Mouse (Mus musculus): ENCODE results near the gene Aqp7. TPM values are rescaled to one million over a fixed set of nuclear protein-coding genes. Genes with fewer than 3 reads are reported as not detected.
A peak's percentile ranks its signal among the peaks of the same experiment; 100 is the strongest.

Gene Aqp7
- polyA plus RNA-seq, 1 experiment, result not detected

GRCm38 (mm10) chr4:41037942-41038341 is 10.0 kb downstream of the Aqp7 start:
- Histone ChIP-seq H3K4me3 (ENCODE audit: insufficient read depth, poor library complexity, severe bottlenecking) (no peak overlapping the region), H3K79me2 (ENCODE audit: control insufficient read depth, insufficient read depth) (no peaks in the 10 kb centered on the region), H3K36me3 (ENCODE audit: control insufficient read depth, insufficient read depth) (no peaks in the 10 kb centered on the region), H3K27me3 (ENCODE audit: control insufficient read depth, insufficient read depth, insufficient read length) (no peaks in the 10 kb centered on the region), H3ac (ENCODE audit: control insufficient read depth, insufficient read length, low read depth) (no peak overlapping the region), H3K79me3 (ENCODE audit: low read depth) (no peaks in the 10 kb centered on the region)
- TF ChIP-seq USF1 (IDR thresholded peaks at IDR 0.05; ENCODE audit: low read depth), result no peak
- TF ChIP-seq CEBPB (IDR thresholded peaks at IDR 0.05; ENCODE audit: low read depth), result no peak
- TF ChIP-seq CTCF (IDR thresholded peaks at IDR 0.05; ENCODE audit: control insufficient read depth, insufficient read depth, insufficient read length), result no peak
- TF ChIP-seq MAX (IDR thresholded peaks at IDR 0.05), result no peak
- no peak for TF ChIP-seq MYOD1 (IDR thresholded peaks at IDR 0.05; ENCODE audit: control insufficient read depth, insufficient read length, low read depth)
- TF ChIP-seq MYOG (IDR thresholded peaks at IDR 0.05; ENCODE audit: control insufficient read depth, extremely low read depth, insufficient read length), result no peak
- TF ChIP-seq FOSL1 (IDR thresholded peaks at IDR 0.05; ENCODE audit: insufficient read depth, low read length, poor library complexity, severe bottlenecking), result no peak

GRCm38 (mm10) chr4:41031242-41031641 is 16.7 kb downstream of the Aqp7 start:
- Histone ChIP-seq H3K79me3 (ENCODE audit: low read depth) (no peaks in the 10 kb centered on the region), H3K27me3 (ENCODE audit: control insufficient read depth, insufficient read depth, insufficient read length) (no peaks in the 10 kb centered on the region), H3ac (ENCODE audit: control insufficient read depth, insufficient read length, low read depth) (no peak overlapping the region), H3K79me2 (ENCODE audit: control insufficient read depth, insufficient read depth) (no peaks in the 10 kb centered on the region), H3K4me3 (ENCODE audit: insufficient read depth, poor library complexity, severe bottlenecking) (no peak overlapping the region), H3K36me3 (ENCODE audit: control insufficient read depth, insufficient read depth) (peaks cover 4% of the 10 kb centered on the region)
- TF ChIP-seq MYOG (IDR thresholded peaks at IDR 0.05; ENCODE audit: control insufficient read depth, extremely low read depth, insufficient read length), result no peak
- TF ChIP-seq USF1 (IDR thresholded peaks at IDR 0.05; ENCODE audit: low read depth), result no peak
- no peak for TF ChIP-seq CEBPB (IDR thresholded peaks at IDR 0.05; ENCODE audit: low read depth)
- TF ChIP-seq MYOD1 (IDR thresholded peaks at IDR 0.05; ENCODE audit: control insufficient read depth, insufficient read length, low read depth), result no peak
- TF ChIP-seq MAX (IDR thresholded peaks at IDR 0.05), result no peak
- TF ChIP-seq CTCF (IDR thresholded peaks at IDR 0.05; ENCODE audit: control insufficient read depth, insufficient read depth, insufficient read length), result no peak

GRCm38 (mm10) chr4:41029372-41029771 is 18.6 kb downstream of the Aqp7 start:
- Histone ChIP-seq H3K27me3 (ENCODE audit: control insufficient read depth, insufficient read depth, insufficient read length) (no peaks in the 10 kb centered on the region), H3K36me3 (ENCODE audit: control insufficient read depth, insufficient read depth) (peaks cover 4% of the 10 kb centered on the region), H3K79me3 (ENCODE audit: low read depth) (no peaks in the 10 kb centered on the region), H3ac (ENCODE audit: control insufficient read depth, insufficient read length, low read depth) (no peak overlapping the region), H3K79me2 (ENCODE audit: control insufficient read depth, insufficient read depth) (no peaks in the 10 kb centered on the region), H3K4me3 (ENCODE audit: insufficient read depth, poor library complexity, severe bottlenecking) (no peak overlapping the region)
- TF ChIP-seq FOSL1 (IDR thresholded peaks at IDR 0.05; ENCODE audit: insufficient read depth, low read length, poor library complexity, severe bottlenecking), result no peak

- Histone ChIP-seq H3K79me2 (ENCODE audit: control insufficient read depth, insufficient read depth) (no peaks in the 10 kb centered on the region), H3K27me3 (ENCODE audit: control insufficient read depth, insufficient read depth, insufficient read length) (no peaks in the 10 kb centered on the region), H3K36me3 (ENCODE audit: control insufficient read depth, insufficient read depth) (peaks cover 11% of the 10 kb centered on the region), H3ac (ENCODE audit: control insufficient read depth, insufficient read length, low read depth) (no peak overlapping the region), H3K4me3 (ENCODE audit: insufficient read depth, poor library complexity, severe bottlenecking) (no peak overlapping the region), H3K79me3 (ENCODE audit: low read depth) (no peaks in the 10 kb centered on the region)
- TF ChIP-seq CEBPB (IDR thresholded peaks at IDR 0.05; ENCODE audit: low read depth) (no peak), MAX (IDR thresholded peaks at IDR 0.05) (no peak), USF1 (IDR thresholded peaks at IDR 0.05; ENCODE audit: low read depth) (no peak), MYOD1 (IDR thresholded peaks at IDR 0.05; ENCODE audit: control insufficient read depth, insufficient read length, low read depth) (no peak), CTCF (IDR thresholded peaks at IDR 0.05; ENCODE audit: control insufficient read depth, insufficient read depth, insufficient read length) (no peak), FOSL1 (IDR thresholded peaks at IDR 0.05; ENCODE audit: insufficient read depth, low read length, poor library complexity, severe bottlenecking) (no peak), MYOG (IDR thresholded peaks at IDR 0.05; ENCODE audit: control insufficient read depth, extremely low read depth, insufficient read length) (no peak)
These were observed 19.7 kb downstream of the Aqp7 start for GRCm38 (mm10) chr4:41028272-41028671.

GRCm38 (mm10) chr4:41027872-41028271 is 20.1 kb downstream of the Aqp7 start:
- Histone ChIP-seq H3K27me3 (ENCODE audit: control insufficient read depth, insufficient read depth, insufficient read length) (no peaks in the 10 kb centered on the region), H3K79me3 (ENCODE audit: low read depth) (no peaks in the 10 kb centered on the region), H3K4me3 (ENCODE audit: insufficient read depth, poor library complexity, severe bottlenecking) (no peak overlapping the region), H3K36me3 (ENCODE audit: control insufficient read depth, insufficient read depth) (peaks cover 15% of the 10 kb centered on the region), H3ac (ENCODE audit: control insufficient read depth, insufficient read length, low read depth) (no peak overlapping the region), H3K79me2 (ENCODE audit: control insufficient read depth, insufficient read depth) (no peaks in the 10 kb centered on the region)
- TF ChIP-seq USF1 (IDR thresholded peaks at IDR 0.05; ENCODE audit: low read depth) (no peak), CTCF (IDR thresholded peaks at IDR 0.05; ENCODE audit: control insufficient read depth, insufficient read depth, insufficient read length) (no peak), MYOG (IDR thresholded peaks at IDR 0.05; ENCODE audit: control insufficient read depth, extremely low read depth, insufficient read length) (no peak), MAX (IDR thresholded peaks at IDR 0.05) (no peak), FOSL1 (IDR thresholded peaks at IDR 0.05; ENCODE audit: insufficient read depth, low read length, poor library complexity, severe bottlenecking) (no peak), CEBPB (IDR thresholded peaks at IDR 0.05; ENCODE audit: low read depth) (no peak), MYOD1 (IDR thresholded peaks at IDR 0.05; ENCODE audit: control insufficient read depth, insufficient read length, low read depth) (no peak)

- no peaks in the 10 kb centered on the region for H3K79me3 ChIP-seq (ENCODE audit: low read depth)
- TF ChIP-seq MYOD1 (IDR thresholded peaks at IDR 0.05; ENCODE audit: control insufficient read depth, insufficient read length, low read depth), result peak; percentile 2
- TF ChIP-seq MAX (IDR thresholded peaks at IDR 0.05), result no peak
- no peaks in the 10 kb centered on the region for H3K79me2 ChIP-seq (ENCODE audit: control insufficient read depth, insufficient read depth)
- H3K4me3 ChIP-seq (ENCODE audit: insufficient read depth, poor library complexity, severe bottlenecking), result no peak overlapping the region
- peaks cover 25% of the 10 kb centered on the region for H3K36me3 ChIP-seq (ENCODE audit: control insufficient read depth, insufficient read depth)
- H3ac ChIP-seq (ENCODE audit: control insufficient read depth, insufficient read length, low read depth), result no peak overlapping the region
- H3K27me3 ChIP-seq (ENCODE audit: control insufficient read depth, insufficient read depth, insufficient read length), result no peaks in the 10 kb centered on the region
These were observed 21.7 kb downstream of the Aqp7 start for GRCm38 (mm10) chr4:41026086-41026787.
